Mouse (Mus musculus) urinary bladder, adult 18-20 months (tissue): ENCODE measurements at regions not wholly inside any gene's neighbourhood (a gene's known extent, or its start where the extent isn't known, plus 50 kb on each side); places are given as distances from the start of the nearest gene placed in this dataset.

Experiments
- DNase-seq, 2 experiments: peaks; one replicate each; pipeline ENCODE4 v3.0.0; 2022; ENCODE audit warnings: low spot score in 2 of 2, mixed read lengths in 2 of 2

GRCm38 (mm10) chr10:67731577-67731976 is 180.9 kb downstream of the Zfp365 start:
- DNase-seq: no peak

- DNase-seq: peak; percentile 20 to 31
Measured at GRCm38 (mm10) chr10:67729271-67729670, 180.5 kb upstream of the Ado start.

GRCm38 (mm10) chr10:67727580-67727979 is 178.8 kb upstream of the Ado start:
- no peak for DNase-seq

DNA sequence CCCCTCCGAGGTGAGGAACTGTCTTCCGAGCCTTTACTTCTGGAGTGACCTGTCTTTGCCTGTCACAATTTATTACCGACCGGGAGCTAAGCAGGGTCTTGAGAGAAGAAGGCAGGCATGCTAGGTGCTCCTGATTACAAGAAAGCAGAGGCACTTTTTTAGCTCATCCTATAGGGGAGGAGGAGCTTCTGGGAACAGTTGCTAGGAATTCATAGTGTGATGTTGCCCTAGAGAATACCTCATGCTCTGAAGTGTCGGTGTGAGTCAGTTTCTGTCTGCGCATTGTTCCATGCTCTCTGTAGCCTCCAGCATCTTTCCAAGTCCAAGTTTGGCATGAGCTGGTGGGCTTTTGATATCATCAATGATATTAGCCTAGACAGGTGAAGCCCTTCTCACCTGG is 178.0 kb upstream of the Ado start:
- no peak for DNase-seq

DNA sequence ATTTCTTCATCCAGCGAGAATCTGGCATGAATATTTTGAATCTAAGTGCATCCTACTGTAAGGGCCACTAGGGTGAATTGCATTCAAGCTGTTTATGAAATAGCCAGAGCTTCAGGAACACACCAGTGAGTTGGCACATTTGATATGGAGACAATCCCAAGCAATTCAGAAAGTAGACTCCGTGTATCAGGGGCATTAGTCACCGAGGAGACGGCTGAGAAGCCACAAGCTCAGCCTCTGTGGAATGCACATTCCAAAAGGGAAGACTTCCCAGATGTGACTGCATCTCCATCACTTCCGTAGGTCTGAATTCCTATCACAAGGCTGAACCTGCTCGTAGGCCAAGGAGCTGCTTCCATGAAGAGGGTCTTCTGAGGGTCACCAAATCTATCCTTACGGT is 177.6 kb upstream of the Ado start:
- no peak for DNase-seq

DNA sequence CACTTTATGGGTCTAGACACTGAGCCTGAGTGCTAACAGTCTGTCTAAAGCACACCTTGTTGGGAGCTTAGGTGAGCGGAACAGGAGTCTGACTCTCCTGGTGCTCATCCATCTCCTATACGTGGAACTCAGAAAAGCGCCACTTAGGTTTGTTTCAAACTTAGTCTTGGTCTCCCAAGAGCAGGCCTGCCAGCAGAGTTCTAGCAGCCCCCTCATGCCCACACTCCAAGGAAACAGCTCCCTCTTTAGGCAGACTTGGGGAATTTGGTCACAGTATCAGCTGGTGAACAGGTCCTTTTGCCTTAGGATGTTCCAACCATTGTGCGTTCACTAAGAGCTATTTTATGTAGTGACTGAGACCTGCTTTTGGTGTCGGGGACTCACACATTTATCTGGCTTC is 173.0 kb upstream of the Ado start:
- no peak for DNase-seq

DNA sequence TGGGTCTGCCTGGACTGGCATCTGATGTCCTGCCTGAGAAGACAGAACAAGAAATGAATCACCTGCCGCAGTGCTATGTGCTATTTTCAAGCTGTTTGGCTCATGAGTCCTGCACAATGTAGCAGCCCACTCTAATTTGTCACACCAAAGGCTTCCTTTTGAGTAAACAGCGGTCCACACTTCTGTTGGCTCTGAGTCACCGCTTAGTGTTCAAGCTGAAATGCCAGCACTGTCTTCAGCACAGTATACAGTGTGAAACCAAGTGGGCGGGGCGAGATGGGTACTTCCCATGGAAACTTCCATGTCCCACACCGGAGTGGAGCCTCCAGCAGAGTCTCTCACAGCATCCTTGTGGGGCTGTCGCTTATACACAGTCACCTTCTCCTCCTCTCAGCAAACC is 168.8 kb upstream of the Ado start:
- no peak for DNase-seq

DNA sequence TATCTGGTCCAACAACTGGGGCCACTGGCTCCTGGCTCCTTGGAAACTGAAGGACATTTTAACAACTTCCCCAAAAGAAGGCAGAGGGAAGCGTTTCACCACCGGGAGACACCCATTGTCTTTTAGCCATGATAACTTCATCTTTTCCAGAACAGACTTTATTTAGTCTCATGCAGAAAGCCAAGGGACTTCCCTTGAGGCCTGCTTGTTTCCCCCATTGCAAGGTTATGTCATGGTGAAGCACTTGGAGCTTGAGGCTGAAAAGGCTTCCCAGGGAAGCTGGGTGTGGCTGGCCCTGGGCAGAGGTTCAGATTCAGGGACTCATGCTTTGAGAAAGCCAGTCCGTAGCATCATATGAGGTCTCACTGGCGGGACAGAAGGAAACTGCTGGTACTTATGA is 166.3 kb upstream of the Ado start:
- peak in 1 of 2 experiments; percentile 13 for DNase-seq

DNA sequence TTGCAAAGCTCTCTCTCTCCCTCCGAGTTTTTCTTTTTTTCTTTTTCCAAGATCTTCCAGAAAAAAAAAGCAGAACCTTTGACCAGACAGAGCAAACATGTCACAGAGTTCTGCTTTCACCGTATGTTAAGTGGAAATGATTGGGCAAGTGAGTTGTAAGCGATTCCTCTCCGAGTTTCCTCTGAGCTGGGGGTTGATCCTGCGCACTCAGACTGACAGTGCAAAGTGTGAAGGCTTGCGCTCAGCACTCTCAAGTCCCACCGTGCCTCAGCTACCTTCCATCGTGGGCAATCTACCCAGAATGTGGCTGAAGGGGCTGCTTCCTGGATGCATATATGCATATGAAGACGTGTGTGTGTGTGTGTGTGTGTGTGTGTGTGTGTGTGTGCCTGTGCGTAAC is 164.3 kb upstream of the Ado start:
- no peak for DNase-seq

- no peak for DNase-seq
Measured at GRCm38 (mm10) chr10:67712665-67713064, 163.9 kb upstream of the Ado start.

DNA sequence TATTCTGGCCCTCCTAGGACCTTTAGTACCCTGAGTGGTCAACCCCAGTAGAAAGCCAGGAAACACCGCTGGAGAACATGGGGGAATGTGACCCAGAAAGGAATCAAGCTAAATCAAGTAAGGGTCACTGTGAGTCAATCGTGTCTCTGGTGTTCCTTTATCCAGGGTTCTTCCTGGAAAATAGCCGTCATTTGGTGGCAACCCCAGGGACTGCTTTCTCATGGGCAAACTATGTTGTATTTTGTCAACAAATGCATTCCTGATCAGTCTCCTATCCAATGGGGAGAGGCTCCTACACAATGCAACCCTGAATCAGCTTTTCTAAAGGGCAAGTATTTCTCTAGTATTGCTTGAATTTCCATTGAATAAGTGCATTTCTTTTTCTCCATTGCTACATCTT is 163.2 kb upstream of the Ado start:
- DNase-seq: no peak

GRCm38 (mm10) chr10:67706436-67706835 is 157.7 kb upstream of the Ado start:
- no peak for DNase-seq

DNA sequence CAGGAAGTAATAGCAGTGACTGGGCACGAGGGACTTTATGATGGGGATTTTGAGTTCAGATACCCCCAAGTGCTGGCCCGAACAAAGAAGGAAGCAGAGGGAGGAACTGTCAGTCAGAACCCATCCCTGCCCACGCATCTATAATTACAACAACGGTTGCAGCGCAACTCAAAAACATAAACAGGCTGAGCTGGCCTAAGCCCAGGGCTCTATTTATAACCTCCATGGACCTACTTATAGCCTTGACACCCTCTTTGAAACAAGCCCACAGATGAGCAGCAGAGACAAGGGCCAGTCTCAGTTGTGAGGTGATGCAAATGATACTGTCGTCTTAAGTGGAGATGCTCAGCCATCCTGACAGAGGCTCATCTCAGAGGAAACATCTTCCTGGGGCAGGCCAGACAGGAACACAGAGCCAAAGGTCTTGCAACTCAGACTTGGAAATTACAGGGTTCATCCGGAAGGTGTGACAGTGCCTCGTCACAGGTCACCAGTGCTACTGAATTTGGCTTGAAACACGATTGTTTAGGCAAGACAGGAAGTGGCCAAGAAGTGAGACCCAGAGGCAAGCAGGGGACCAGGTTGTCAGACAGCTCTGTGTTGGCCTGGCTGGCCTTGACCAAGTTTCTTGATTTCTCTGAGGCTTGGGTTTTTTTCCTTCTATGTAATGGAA is 154.2 kb upstream of the Ado start:
- DNase-seq: no peak

GRCm38 (mm10) chr10:67697401-67698195 is 148.8 kb upstream of the Ado start:
- no peak for DNase-seq

- DNase-seq: no peak
Measured at GRCm38 (mm10) chr10:67695891-67696853, 147.4 kb upstream of the Ado start.

GRCm38 (mm10) chr10:67694751-67695150 is 146.0 kb upstream of the Ado start:
- DNase-seq: no peak

GRCm38 (mm10) chr10:67693586-67693985 is 144.8 kb upstream of the Ado start:
- no peak for DNase-seq

- DNase-seq: no peak
Measured at GRCm38 (mm10) chr10:67689944-67690670, 141.4 kb upstream of the Ado start.

DNA sequence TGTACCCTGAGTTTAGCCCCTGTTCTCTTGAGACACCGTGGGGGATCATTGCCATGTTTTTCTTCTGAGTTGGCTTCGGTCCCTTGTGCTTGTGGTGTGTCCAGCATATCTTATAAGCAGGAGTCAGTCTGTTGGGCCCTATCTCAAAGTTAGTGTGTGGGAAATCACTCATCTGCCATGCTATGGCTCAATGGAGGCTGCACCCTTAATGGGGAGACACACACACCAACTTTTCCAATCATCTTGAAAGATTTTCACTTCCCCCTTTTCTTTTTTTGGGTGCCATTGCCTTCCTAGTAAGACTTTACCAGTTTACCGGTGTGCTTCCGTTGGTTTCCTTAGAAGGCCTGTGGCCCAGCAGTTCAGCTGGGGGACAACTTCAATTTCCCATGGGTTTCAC is 130.6 kb upstream of the Ado start:
- no peak for DNase-seq

GRCm38 (mm10) chr10:67673450-67673849 is 124.7 kb upstream of the Ado start:
- DNase-seq: no peak

- no peak for DNase-seq
Measured at GRCm38 (mm10) chr10:67672281-67672680, 123.5 kb upstream of the Ado start.

GRCm38 (mm10) chr10:67669066-67669465 is 120.3 kb upstream of the Ado start:
- DNase-seq: no peak
